Mouse (Mus musculus) layer of hippocampus, postnatal 14 days (tissue): ENCODE results near the gene Mak. TPM values are rescaled to one million over a fixed set of nuclear protein-coding genes. Genes with fewer than 3 reads are reported as not detected.

Source experiments
- DNase-seq, 2 experiments: peaks; one replicate each; pipeline ENCODE4 v3.0.0; 2021 to 2022; ENCODE audit warnings: low spot score in 2 of 2, mixed read lengths in 1 of 2
- long read RNA-seq, 2 experiments: library from polyadenylated mRNA; stranded (forward); transcript quantifications; one replicate each; pipeline ENCODE4 v2.0.0; 2021
- total RNA-seq, 2 experiments: library from RNA; stranded (reverse); gene quantifications; 2 replicates each; pipeline ENCODE4 v1.2.3; 2021

Mak gene
- under 1 TPM; 0.76 to 0.90 TPM for total RNA-seq
- long read RNA-seq, experiment 1, partial matches to known transcripts, result 0 of 1 reads
- long read RNA-seq, experiment 1, other reads (novel, unspliced or antisense), result 1 of 1 reads
- long read RNA-seq, experiment 2, partial matches to known transcripts, result 0 of 3 reads
- long read RNA-seq, experiment 2, other reads (novel, unspliced or antisense), result 3 of 3 reads

GRCm38 (mm10) chr13:41079421-41079780, at the start of gene Mak:
Gene Mak (minus strand): TSS chr13:41079706.
- DNase-seq, result peak; percentile 41

- no peak for DNase-seq
Observed at GRCm38 (mm10) chr13:41129061-41129460, 49.6 kb upstream of the Mak start.

GRCm38 (mm10) chr13:41128326-41128725, 48.8 kb upstream of the Mak start:
- DNase-seq, result no peak

GRCm38 (mm10) chr13:41123666-41124225, 44.2 kb upstream of the Mak start:
- DNase-seq, result no peak

- no peak for DNase-seq
Observed at GRCm38 (mm10) chr13:41119152-41119945, 39.8 kb upstream of the Mak start.

GRCm38 (mm10) chr13:41113940-41114339, 34.4 kb upstream of the Mak start, which contains the start of gene Sycp2l:
Gene Sycp2l (plus strand): TSS chr13:41114307.
- DNase-seq, result no peak

GRCm38 (mm10) chr13:41110935-41111334, 31.4 kb upstream of the Mak start, which contains the start of gene Gcm2:
Gene Gcm2 (minus strand): TSS chr13:41111035.
- no peak for DNase-seq

GRCm38 (mm10) chr13:41105541-41105940, 26.0 kb upstream of the Mak start:
- no peak for DNase-seq

- DNase-seq, result no peak
Observed at GRCm38 (mm10) chr13:41103841-41104525, 24.5 kb upstream of the Mak start.

GRCm38 (mm10) chr13:41100031-41100430, 20.5 kb upstream of the Mak start:
- DNase-seq, result no peak

GRCm38 (mm10) chr13:41098325-41098724, 18.8 kb upstream of the Mak start:
- no peak for DNase-seq

- no peak for DNase-seq
Observed at GRCm38 (mm10) chr13:41097324-41098058, 18.0 kb upstream of the Mak start.

- DNase-seq, result no peak
Observed at GRCm38 (mm10) chr13:41094160-41094559, 14.7 kb upstream of the Mak start.

GRCm38 (mm10) chr13:41091271-41091670, 11.8 kb upstream of the Mak start:
- no peak for DNase-seq

- no peak for DNase-seq
Observed at GRCm38 (mm10) chr13:41088746-41089145, 9.2 kb upstream of the Mak start.

- DNase-seq, result no peak
Observed at GRCm38 (mm10) chr13:41085140-41085539, 5.6 kb upstream of the Mak start.

- no peak for DNase-seq
Observed at GRCm38 (mm10) chr13:41084521-41084920, 5.0 kb upstream of the Mak start.

- no peak for DNase-seq
Observed at GRCm38 (mm10) chr13:41080700-41081099, 1.2 kb upstream of the Mak start.

- DNase-seq, result no peak
Observed at GRCm38 (mm10) chr13:41079859-41080258, 353 bp upstream of the Mak start.

- no peak for DNase-seq
Observed at GRCm38 (mm10) chr13:41078690-41079420, 651 bp downstream of the Mak start.
